ENCODE assay signal across 8 mouse cellular contexts in genomic region chr19:53943802-53944785, GRCm38 (mm10). TPM values are rescaled to one million over a fixed set of nuclear protein-coding genes. Genes with fewer than 3 reads are reported as not detected.
DNase-seq lines count a peak whose midpoint lies in the region; ATAC-seq and TF ChIP-seq lines count a peak whose summit lies in the region.

TSS of gene Shoc2 (plus strand) at chr19:53944306.
TSS of gene Bbip1 (minus strand) at chr19:53944627.

- intact Hi-C loops in heart, postnatal 25 days (cut with DNase I) = no loop called here

- H3K4me3 ChIP-seq in ES-E14 (ENCODE audit: insufficient read depth in 1 of 2, low read depth in 1 of 2, low read length in 2 of 2, poor library complexity in 1 of 2, severe bottlenecking in 1 of 2) = peak within 1 kb of the TSS; percentile 83 to 94
- H3K4me3 ChIP-seq in forebrain, embryonic 15.5 days = peak within 1 kb of the TSS; percentile 99
- H3K4me3 ChIP-seq in lung, adult 2 months (replicated peaks; ENCODE audit: extremely low read depth, low read depth, low read length) = peak within 1 kb of the TSS; percentile 87

- H3K9me3 ChIP-seq in ES-E14 (ENCODE audit: control insufficient read depth, insufficient read depth, low read depth, low read length) = no peaks in the 10 kb centered on the region
- no peaks in the 10 kb centered on the region for H3K9me3 ChIP-seq in forebrain, embryonic 15.5 days

- peak; percentile 95 for TF ChIP-seq POLR2A in lung, adult 2 months (IDR thresholded peaks at IDR 0.05; ENCODE audit: borderline replicate concordance, extremely low read depth, low read depth, low read length)

- peak; percentile 94 for ATAC-seq in forebrain, embryonic 15.5 days (replicated peaks)
- peak; percentile 89 for ATAC-seq in neutrophil, adult 5-6 weeks (ENCODE audit: extremely low read depth, insufficient number of reproducible peaks, low FRiP score, poor library complexity, severe bottlenecking)

- peaks cover 2 to 3% of the 10 kb centered on the region in 2 experiments; a peak in 1 of 4 replicates for H3K4me1 ChIP-seq in ES-E14 (ENCODE audit: control insufficient read depth in 2 of 2, insufficient read depth in 2 of 2, low read length in 2 of 2, poor library complexity in 1 of 2)
- H3K4me1 ChIP-seq in forebrain, embryonic 15.5 days = peaks cover 34% of the 10 kb centered on the region
- peaks cover 8% of the 10 kb centered on the region for H3K4me1 ChIP-seq in lung, adult 2 months (ENCODE audit: control insufficient read depth, insufficient read depth, low read length)

- no peaks in the 10 kb centered on the region for H3K36me3 ChIP-seq in ES-E14 (ENCODE audit: control insufficient read depth, insufficient read depth, low read length, poor library complexity, severe bottlenecking)
- H3K36me3 ChIP-seq in forebrain, embryonic 15.5 days = peaks cover 6% of the 10 kb centered on the region; the same call in 1 of the 2 replicates

- under 1% methylated on average over 60 of the region's 62 CpGs for WGBS in forebrain, embryonic 15.5 days
- under 1% methylated on average over 62 of the region's 62 CpGs for WGBS in lung, adult 2 months

- no peak for TF ChIP-seq CTCF in lung, adult 2 months (IDR thresholded peaks at IDR 0.05; ENCODE audit: insufficient read depth, low read length)

- DNase-seq in ES-E14 (ENCODE audit: low read depth, low spot score) = peak; percentile 97
- DNase-seq in cerebellum, adult 11-12 months = peak; percentile 100
- DNase-seq in heart, postnatal 25 days (ENCODE audit: low spot score) = peak; percentile 99
- DNase-seq in layer of hippocampus, adult 18-20 months (ENCODE audit: low spot score in 2 of 2) = peak; percentile 99
- peak; percentile 96 for DNase-seq in lung, adult 2 months
- DNase-seq in thymus, adult 18-20 months = peak; percentile 99

- peak within 1 kb of the TSS; percentile 65 for H3K4me2 ChIP-seq in forebrain, embryonic 15.5 days (replicated peaks)

- peak within 1 kb of the TSS; percentile 97 for H3K27ac ChIP-seq in ES-E14 (ENCODE audit: insufficient read depth, low read depth, low read length, poor library complexity, severe bottlenecking)
- H3K27ac ChIP-seq in forebrain, embryonic 15.5 days (replicated peaks) = peak within 1 kb of the TSS; percentile 100

- H3K9ac ChIP-seq in ES-E14 (ENCODE audit: insufficient read depth, low read depth, low read length, poor library complexity, severe bottlenecking) = peak within 1 kb of the TSS; percentile 85
- H3K9ac ChIP-seq in forebrain, embryonic 15.5 days (replicated peaks) = peak within 1 kb of the TSS; percentile 96

- in situ Hi-C loops in ES-E14 (cut with MboI; ENCODE audit: low sequenced_read_pairs in 2 of 2, unreplicated experiment in 2 of 2) = no loop called here

- H3K27me3 ChIP-seq in forebrain, embryonic 15.5 days = no peaks in the 10 kb centered on the region

TF ChIP-seq in ES-E14, 5 proteins besides CTCF, POLR2A, EP300 and RAD21:
- TF ChIP-seq CHD2 (IDR thresholded peaks at IDR 0.05; ENCODE audit: low read depth, low read length) = no peak
- TF ChIP-seq ZC3H11A (IDR thresholded peaks at IDR 0.05; ENCODE audit: borderline replicate concordance, low read depth, low read length) = no peak
- peak; percentile 91 for TF ChIP-seq HCFC1 (IDR thresholded peaks at IDR 0.05; ENCODE audit: borderline replicate concordance, insufficient read depth, low read length)

RNA-seq across cellular contexts. Expression of gene Shoc2, which starts in this region (rescaled TPM):
- 17.3 and 26.6 TPM in 2 replicates for total RNA-seq in ES-E14 (2012; rRNA removed)
- 54.8 and 55.2 TPM in 2 replicates for polyA plus RNA-seq in forebrain, embryonic 15.5 days (2015; fragmentation: Nextera tagmentation; extraction: Ambion mirVana)
- 10 to 100 TPM; 27.6 to 30.5 TPM for total RNA-seq in heart, postnatal 25 days (2021)
- total RNA-seq in layer of hippocampus, adult 18-20 months (2021) = 10 to 100 TPM; 46.3 to 51.5 TPM
- 10.4 and 18.5 TPM in 2 replicates for polyA plus RNA-seq in lung, adult 2 months (2012; rRNA removed)
- total RNA-seq in neutrophil, adult 5-6 weeks (2017) = 70.9 and 75.4 TPM in 2 replicates

RNA-seq across cellular contexts. Expression of gene Bbip1, which starts in this region (rescaled TPM):
- total RNA-seq in ES-E14 (2012; rRNA removed) = 11.8 and 21.9 TPM in 2 replicates
- polyA plus RNA-seq in forebrain, embryonic 15.5 days (2015; fragmentation: Nextera tagmentation; extraction: Ambion mirVana) = 144 and 145 TPM in 2 replicates
- total RNA-seq in heart, postnatal 25 days (2021) = 10 to 100 TPM; 36.5 to 38.7 TPM
- total RNA-seq in layer of hippocampus, adult 18-20 months (2021) = 10 to 100 TPM; 46.4 to 49.1 TPM
- 4.9 and 6.9 TPM in 2 replicates for polyA plus RNA-seq in lung, adult 2 months (2012; rRNA removed)
- total RNA-seq in neutrophil, adult 5-6 weeks (2017) = 52.3 and 74.0 TPM in 2 replicates

Comparison
In these comparisons a context has a peak if more than half of its experiments do, and no peak if none do; other contexts are left out.
1. Peak in every context shown above with its lines: DNase-seq, ATAC-seq, H3K4me3 ChIP-seq and H3K27ac ChIP-seq.
2. RNA of gene Bbip1 (polyA plus RNA-seq): 144 to 145 TPM in forebrain, embryonic 15.5 days; 4.9 to 6.9 TPM in lung, adult 2 months; every median in the first group is over 10 times any median in the second.